Mouse (Mus musculus): ENCODE results near the gene Cry2. TPM values are rescaled to one million over a fixed set of nuclear protein-coding genes. Genes with fewer than 3 reads are reported as not detected.

Gene Cry2
- polyA plus RNA-seq, 1 experiment = 8.4 TPM

DNA sequence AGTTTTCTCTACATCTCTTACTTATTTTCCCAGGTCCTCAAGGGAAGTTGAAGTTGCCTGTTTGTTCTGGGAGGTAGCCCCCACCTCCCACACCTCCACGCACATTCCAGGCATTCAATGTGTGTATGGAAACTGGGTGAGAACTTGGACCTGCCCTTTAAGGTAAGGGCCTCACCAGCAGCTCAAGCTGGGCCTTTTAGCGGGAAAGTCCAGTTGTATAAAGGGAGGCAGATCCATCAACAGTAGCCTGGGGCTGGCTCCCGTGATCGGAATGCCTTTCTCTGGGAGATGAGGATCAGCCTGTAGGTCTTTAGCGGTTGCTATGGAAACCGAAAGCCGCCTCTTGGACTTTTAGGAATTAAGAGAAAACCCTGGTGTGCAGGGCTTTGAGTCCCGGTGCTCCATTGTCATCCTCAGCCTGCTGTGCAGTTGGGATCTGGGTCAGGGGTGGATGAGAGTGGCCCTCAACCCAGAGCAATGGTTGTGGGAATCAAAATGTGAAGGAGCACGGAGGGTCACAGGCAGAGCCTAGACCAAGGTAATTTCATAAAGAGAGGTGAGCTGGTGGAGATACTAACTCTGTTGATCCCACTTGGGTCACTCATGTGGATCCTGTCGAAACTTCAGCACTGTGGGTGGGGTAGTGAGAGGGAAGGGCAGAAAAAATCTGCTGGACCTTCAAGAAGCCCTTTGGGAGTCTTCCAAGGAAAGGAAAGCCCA lies 61.7 kb downstream of the Cry2 start:
- 89% methylated on average over 10 of the region's 10 CpGs for WGBS
- Histone ChIP-seq H3K36me3 (ENCODE audit: control insufficient read depth, insufficient read depth, low read length) (no peaks in the 10 kb centered on the region), H3K4me3 (ENCODE audit: extremely low read depth, insufficient read depth, insufficient read length) (no peak overlapping the region), H3K27me3 (ENCODE audit: control insufficient read depth, insufficient read depth, low read length) (peaks cover 11% of the 10 kb centered on the region), H3K4me1 (ENCODE audit: control insufficient read depth, insufficient read depth, insufficient read length) (peaks cover 18% of the 10 kb centered on the region), H3K27ac (ENCODE audit: insufficient read depth, low read length) (no peak overlapping the region)
- TF ChIP-seq POLR2A (IDR thresholded peaks at IDR 0.05; ENCODE audit: low read depth, low read length) = no peak
- TF ChIP-seq CTCF (IDR thresholded peaks at IDR 0.05; ENCODE audit: extremely low read depth, insufficient read depth, insufficient read length, insufficient replicate concordance) = no peak
- no peak for DNase-seq (ENCODE audit: low read depth in 1 of 2, low spot score in 2 of 2)

DNA sequence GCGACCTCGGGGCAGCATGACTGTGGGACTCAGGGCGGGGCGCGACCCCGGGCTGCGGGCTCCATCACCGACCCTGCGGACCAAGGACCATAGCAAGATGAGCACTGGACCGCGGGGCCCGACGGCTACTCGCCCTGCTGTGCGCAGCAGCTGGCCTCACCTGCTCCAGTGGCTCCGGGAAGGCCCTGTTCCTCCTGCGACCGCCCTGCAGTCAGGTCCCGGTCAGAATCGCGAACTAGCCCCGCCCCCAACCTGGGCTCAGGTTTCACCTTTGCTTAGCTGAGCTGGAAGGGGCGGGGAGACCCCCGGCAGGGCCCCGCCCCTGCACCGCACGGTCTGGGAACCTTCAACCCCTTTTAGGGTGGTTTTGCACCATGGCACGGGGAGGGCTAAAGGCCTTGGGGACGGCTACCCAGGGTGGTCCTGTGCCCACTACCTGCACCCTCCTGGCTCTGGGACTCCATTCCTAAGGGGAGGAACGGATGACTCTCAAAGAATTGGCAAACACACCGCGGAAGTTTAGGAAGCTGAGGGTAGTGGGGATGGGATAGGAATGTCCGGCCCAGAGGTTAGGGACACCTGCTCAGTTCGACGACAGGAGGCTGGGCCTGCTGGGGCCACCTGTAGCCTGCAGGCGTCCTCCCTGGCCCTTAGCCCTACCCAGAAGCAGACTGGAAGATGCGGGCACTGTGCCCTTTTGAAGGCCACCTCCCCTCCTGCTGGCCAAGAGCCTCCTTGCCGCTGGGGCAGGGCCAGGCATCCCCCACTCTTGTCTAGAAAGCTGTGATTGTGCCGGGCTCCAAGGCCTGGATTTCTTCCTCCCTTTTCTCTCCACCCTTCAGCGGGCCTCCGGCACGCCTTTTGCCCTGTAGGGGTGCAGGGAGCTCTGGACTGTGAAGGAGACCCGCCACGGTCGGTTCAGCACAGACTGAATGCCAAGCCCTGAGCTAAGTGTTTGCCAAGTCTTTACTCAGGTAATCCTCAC lies 62.7 kb downstream of the Cry2 start:
- 21% methylated on average over 45 of the region's 45 CpGs for WGBS
- Histone ChIP-seq H3K4me1 (ENCODE audit: control insufficient read depth, insufficient read depth, insufficient read length) (peaks cover 15% of the 10 kb centered on the region), H3K4me3 (ENCODE audit: extremely low read depth, insufficient read depth, insufficient read length) (peak overlapping the region; percentile 50), H3K36me3 (ENCODE audit: control insufficient read depth, insufficient read depth, low read length) (no peaks in the 10 kb centered on the region), H3K27me3 (ENCODE audit: control insufficient read depth, insufficient read depth, low read length) (peaks cover 11% of the 10 kb centered on the region), H3K27ac (ENCODE audit: insufficient read depth, low read length) (no peak overlapping the region)
- TF ChIP-seq CTCF (IDR thresholded peaks at IDR 0.05; ENCODE audit: extremely low read depth, insufficient read depth, insufficient read length, insufficient replicate concordance) (no peak), POLR2A (IDR thresholded peaks at IDR 0.05; ENCODE audit: low read depth, low read length) (no peak)
- DNase-seq (ENCODE audit: low read depth in 1 of 2, low spot score in 2 of 2) = peak in 1 of 2 experiments; percentile 25

DNA sequence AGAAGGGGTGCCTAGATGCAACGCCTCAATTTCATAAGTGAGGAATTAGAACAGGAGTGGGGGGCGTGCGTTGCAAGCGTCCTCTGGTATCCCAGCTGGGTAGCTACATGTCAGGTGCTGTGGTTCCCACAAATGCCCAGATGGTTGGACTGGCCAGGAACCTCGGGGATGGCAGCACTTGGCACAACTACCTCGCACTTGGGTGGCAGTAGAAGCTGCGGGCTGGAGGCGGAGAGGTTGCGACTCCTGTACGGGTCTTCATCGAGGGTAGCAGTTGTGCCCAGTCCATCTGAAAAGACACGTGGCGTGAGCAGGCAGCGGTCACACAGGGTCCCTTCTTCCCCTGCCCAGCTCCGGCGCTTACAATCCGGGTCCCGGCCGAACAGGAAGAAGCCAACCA lies 63.5 kb downstream of the Cry2 start:
- H3K4me1 ChIP-seq (ENCODE audit: control insufficient read depth, insufficient read depth, insufficient read length) = peaks cover 10% of the 10 kb centered on the region
- no peak for DNase-seq (ENCODE audit: low read depth in 1 of 2, low spot score in 2 of 2)
- TF ChIP-seq POLR2A (IDR thresholded peaks at IDR 0.05; ENCODE audit: low read depth, low read length) = no peak
- TF ChIP-seq CTCF (IDR thresholded peaks at IDR 0.05; ENCODE audit: extremely low read depth, insufficient read depth, insufficient read length, insufficient replicate concordance) = no peak
- WGBS = 28% methylated on average over 19 of the region's 19 CpGs
- H3K27me3 ChIP-seq (ENCODE audit: control insufficient read depth, insufficient read depth, low read length) = peaks cover 11% of the 10 kb centered on the region
- no peaks in the 10 kb centered on the region for H3K36me3 ChIP-seq (ENCODE audit: control insufficient read depth, insufficient read depth, low read length)
- no peak overlapping the region for H3K27ac ChIP-seq (ENCODE audit: insufficient read depth, low read length)
- peak overlapping the region; percentile 50; the same call in 1 of the 2 replicates for H3K4me3 ChIP-seq (ENCODE audit: extremely low read depth, insufficient read depth, insufficient read length)

DNA sequence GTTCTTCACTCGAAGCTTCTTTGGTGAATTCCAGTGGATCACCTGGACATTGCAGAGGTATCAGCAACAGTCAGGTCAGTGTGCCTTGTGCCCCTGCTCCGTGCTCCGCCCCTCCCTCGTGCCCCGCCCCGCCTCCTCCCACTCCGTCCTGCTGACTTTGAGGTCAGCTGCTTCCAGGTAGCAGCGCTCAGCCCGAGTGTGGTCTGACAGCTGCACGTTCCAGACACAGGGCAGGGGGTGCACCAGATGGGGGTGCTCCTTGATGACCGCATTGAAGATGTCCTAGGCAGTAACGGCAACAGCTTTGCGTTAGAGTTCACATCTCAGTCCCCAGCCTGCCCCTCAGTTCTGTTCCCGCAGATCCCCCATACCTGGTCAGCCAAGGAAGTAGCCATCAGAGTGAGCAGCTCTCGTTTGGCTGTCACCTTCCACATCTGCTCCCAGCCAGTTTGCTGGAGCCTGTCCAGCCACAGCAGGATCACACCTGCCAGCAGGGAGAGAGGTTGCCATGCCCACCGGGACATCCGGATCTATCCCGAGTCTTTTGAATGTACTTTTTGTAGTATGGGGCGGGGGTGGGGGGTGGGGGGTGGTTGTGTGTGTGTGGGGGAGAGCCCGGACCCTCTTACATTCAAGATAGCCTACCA lies 66.3 kb downstream of the Cry2 start:
- WGBS = 64% methylated on average over 20 of the region's 20 CpGs
- Histone ChIP-seq H3K4me3 (ENCODE audit: extremely low read depth, insufficient read depth, insufficient read length) (no peak overlapping the region), H3K27me3 (ENCODE audit: control insufficient read depth, insufficient read depth, low read length) (peaks cover 11% of the 10 kb centered on the region), H3K36me3 (ENCODE audit: control insufficient read depth, insufficient read depth, low read length) (peaks cover 5% of the 10 kb centered on the region; the same call in 1 of the 2 replicates), H3K4me1 (ENCODE audit: control insufficient read depth, insufficient read depth, insufficient read length) (peaks cover 10% of the 10 kb centered on the region), H3K27ac (ENCODE audit: insufficient read depth, low read length) (no peak overlapping the region)
- TF ChIP-seq CTCF (IDR thresholded peaks at IDR 0.05; ENCODE audit: extremely low read depth, insufficient read depth, insufficient read length, insufficient replicate concordance) (no peak), POLR2A (IDR thresholded peaks at IDR 0.05; ENCODE audit: low read depth, low read length) (no peak)
- DNase-seq (ENCODE audit: low read depth in 1 of 2, low spot score in 2 of 2) = no peak

DNA sequence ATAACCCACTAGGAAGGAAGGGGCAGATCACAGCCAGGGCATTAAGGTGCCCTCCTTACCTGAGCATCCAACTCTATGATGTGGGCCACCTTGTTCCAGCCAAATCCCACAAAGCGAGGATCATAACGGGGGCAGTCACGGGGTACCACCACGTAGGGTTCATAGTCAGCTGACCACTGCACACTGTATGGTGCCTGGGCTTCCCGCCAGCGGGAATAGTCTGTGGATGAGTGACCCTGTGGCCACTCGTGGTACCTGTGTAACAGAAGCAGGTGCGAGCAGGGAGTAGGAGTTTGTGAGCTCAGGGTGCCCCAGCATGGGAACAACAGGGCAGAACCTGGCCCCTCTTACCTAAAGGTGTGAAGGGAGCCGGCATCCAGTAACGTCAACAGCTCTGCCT lies 68.3 kb downstream of the Cry2 start:
- H3K27me3 ChIP-seq (ENCODE audit: control insufficient read depth, insufficient read depth, low read length) = peaks cover 5% of the 10 kb centered on the region; the same call in 1 of the 2 replicates
- no peak for DNase-seq (ENCODE audit: low read depth in 1 of 2, low spot score in 2 of 2)
- no peak overlapping the region for H3K4me3 ChIP-seq (ENCODE audit: extremely low read depth, insufficient read depth, insufficient read length)
- no peak overlapping the region for H3K27ac ChIP-seq (ENCODE audit: insufficient read depth, low read length)
- WGBS = 91% methylated on average over 10 of the region's 10 CpGs
- peaks cover 5% of the 10 kb centered on the region; the same call in 1 of the 2 replicates for H3K36me3 ChIP-seq (ENCODE audit: control insufficient read depth, insufficient read depth, low read length)
- peaks cover 4% of the 10 kb centered on the region for H3K4me1 ChIP-seq (ENCODE audit: control insufficient read depth, insufficient read depth, insufficient read length)
- TF ChIP-seq CTCF (IDR thresholded peaks at IDR 0.05; ENCODE audit: extremely low read depth, insufficient read depth, insufficient read length, insufficient replicate concordance) = no peak
- no peak for TF ChIP-seq POLR2A (IDR thresholded peaks at IDR 0.05; ENCODE audit: low read depth, low read length)

DNA sequence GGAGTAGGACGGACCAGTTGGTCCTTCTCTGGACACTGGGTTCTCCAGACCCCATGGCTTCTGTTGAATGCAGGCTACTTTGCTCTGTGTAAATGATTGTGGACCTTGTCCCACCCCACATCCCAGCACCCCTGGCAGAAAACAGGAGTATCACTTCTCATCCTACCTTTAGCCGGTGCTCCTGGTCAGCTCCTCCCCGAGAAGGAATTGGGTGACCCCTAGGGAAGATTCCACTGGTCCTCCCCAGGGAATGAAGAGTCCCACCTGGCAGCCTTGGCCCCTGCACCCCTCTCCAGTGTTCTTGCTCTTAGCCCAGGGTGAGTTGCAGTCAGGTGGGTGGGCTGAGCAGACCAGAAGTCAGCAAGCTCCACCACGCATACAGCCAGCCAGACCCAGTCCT lies 69.8 kb downstream of the Cry2 start:
- H3K27me3 ChIP-seq (ENCODE audit: control insufficient read depth, insufficient read depth, low read length) = no peaks in the 10 kb centered on the region
- H3K4me3 ChIP-seq (ENCODE audit: extremely low read depth, insufficient read depth, insufficient read length) = no peak overlapping the region
- TF ChIP-seq POLR2A (IDR thresholded peaks at IDR 0.05; ENCODE audit: low read depth, low read length) (no peak), CTCF (IDR thresholded peaks at IDR 0.05; ENCODE audit: extremely low read depth, insufficient read depth, insufficient read length, insufficient replicate concordance) (no peak)
- peaks cover 11% of the 10 kb centered on the region for H3K36me3 ChIP-seq (ENCODE audit: control insufficient read depth, insufficient read depth, low read length)
- no peak overlapping the region for H3K27ac ChIP-seq (ENCODE audit: insufficient read depth, low read length)
- WGBS = 90% methylated on average over 4 of the region's 4 CpGs
- H3K4me1 ChIP-seq (ENCODE audit: control insufficient read depth, insufficient read depth, insufficient read length) = no peaks in the 10 kb centered on the region
- no peak for DNase-seq (ENCODE audit: low read depth in 1 of 2, low spot score in 2 of 2)

All from spleen, adult 2 months (tissue).